Mouse (Mus musculus) neural tube, embryonic 13.5 days (tissue): ENCODE measurements around the gene Gpat3. TPM values are rescaled to one million over a fixed set of nuclear protein-coding genes. Genes with fewer than 3 reads are reported as not detected.

ENCODE experiments used
- ATAC-seq: fragments of 200-750 bp; cut with Nextera tagmentation; 2 replicates; pipeline ENCODE4 v1.8.0; 2017; ENCODE audit warnings: low read depth, mild to moderate bottlenecking, moderate TSS enrichment, moderate library complexity
- H3K27ac ChIP-seq: fragments of 300-500 bp; sonication (generic); replicated peaks from 2 replicates; pipeline ENCODE4 v1.5.1; 2015; ENCODE audit warnings: moderate library complexity, mild to moderate bottlenecking, inconsistent platforms
- H3K27me3 ChIP-seq: fragments of 300-500 bp; sonication (generic); 2 replicates; pipeline ENCODE4 v1.6.1; 2015; ENCODE audit warnings: mild to moderate bottlenecking, inconsistent platforms
- H3K36me3 ChIP-seq: fragments of 300-500 bp; sonication (generic); 2 replicates; pipeline ENCODE4 v1.6.1; 2015; ENCODE audit warnings: mild to moderate bottlenecking, inconsistent platforms
- H3K4me1 ChIP-seq: fragments of 300-500 bp; sonication (generic); replicated peaks from 2 replicates; pipeline ENCODE4 v1.6.1; 2015; ENCODE audit warnings: inconsistent platforms
- H3K4me2 ChIP-seq: fragments of 300-500 bp; sonication (generic); 2 replicates; pipeline ENCODE4 v1.6.1; 2015; ENCODE audit warnings: inconsistent platforms, mild to moderate bottlenecking, moderate library complexity
- H3K4me3 ChIP-seq: fragments of 300-500 bp; sonication (generic); 2 replicates; pipeline ENCODE4 v1.5.1; 2015; ENCODE audit warnings: mild to moderate bottlenecking, inconsistent platforms
- H3K9ac ChIP-seq: fragments of 300-500 bp; sonication (generic); 2 replicates; pipeline ENCODE4 v1.6.1; 2015; ENCODE audit warnings: moderate library complexity, mild to moderate bottlenecking, inconsistent platforms
- H3K9me3 ChIP-seq: fragments of 300-500 bp; sonication (generic); 2 replicates; pipeline ENCODE4 v1.6.1; 2016; ENCODE audit warnings: inconsistent platforms
- WGBS: fragments of 180-500 bp; shearing (Covaris S2); methylation state at CpG from one replicate; pipeline ENCODE4 v1.1.7; 2015; 5-methylcytosine and 5-hydroxymethylcytosine counted together
- polyA plus RNA-seq: library from polyadenylated mRNA; unstranded; fragments of >200 nt; fragmentation: Nextera tagmentation; extraction: Ambion mirVana; gene quantifications from 2 replicates; pipeline ENCODE4 v1.2.1, GENCODE M21; 2015

The Gpat3 gene
- polyA plus RNA-seq, 1 experiment from 2014 or later = 1.5 TPM

DNA sequence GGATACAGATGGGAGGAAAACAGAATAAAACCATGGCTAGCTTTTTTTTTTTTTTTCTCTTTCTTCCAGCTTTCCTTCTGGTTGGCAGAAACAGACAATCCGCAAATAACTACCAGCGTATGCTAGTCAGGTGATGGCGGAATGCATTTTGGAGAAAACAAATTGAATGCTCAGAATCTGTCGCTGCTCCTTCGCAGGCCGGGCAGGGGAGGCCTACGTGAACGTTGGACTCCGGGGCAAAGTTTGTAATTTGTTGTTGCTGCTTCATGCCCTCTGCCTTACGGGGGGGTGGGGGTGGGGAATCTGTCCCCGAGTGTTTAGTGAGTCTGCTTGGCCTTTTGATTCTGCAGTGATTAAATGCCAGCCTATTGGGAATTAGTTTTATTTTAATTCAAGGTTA is 98.2 kb downstream of the Gpat3 start:
- Histone ChIP-seq H3K36me3 (no peaks in the 10 kb centered on the region), H3K4me2 (peak overlapping the region; percentile 24; the same call in 1 of the 2 replicates), H3K27ac (no peak overlapping the region), H3K4me1 (peaks cover 7% of the 10 kb centered on the region), H3K4me3 (no peak overlapping the region), H3K27me3 (peaks cover 14% of the 10 kb centered on the region; the same call in 1 of the 2 replicates), H3K9me3 (no peaks in the 10 kb centered on the region), H3K9ac (no peak overlapping the region)
- 38% methylated on average over 11 of the region's 11 CpGs for WGBS
- no peak for ATAC-seq

DNA sequence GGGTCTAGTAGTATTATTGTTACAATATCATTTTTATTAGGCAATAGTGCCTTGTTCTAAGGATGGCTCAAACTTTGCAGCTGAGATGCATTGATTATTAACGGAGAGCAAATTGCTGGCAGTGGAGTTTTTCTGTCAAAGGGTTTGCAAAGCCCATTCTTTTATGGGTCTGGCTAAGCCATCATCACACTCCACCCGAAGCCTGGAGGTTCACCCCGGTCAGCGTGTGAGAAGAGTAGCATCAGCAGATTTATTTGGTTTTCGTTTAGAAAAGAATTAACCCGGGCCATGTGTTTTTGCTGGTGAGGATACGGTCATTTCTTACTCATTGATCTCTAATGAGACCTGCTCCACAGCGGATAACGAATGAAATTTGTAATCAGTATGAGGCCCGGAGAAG is 99.8 kb downstream of the Gpat3 start:
- H3K9me3 ChIP-seq = no peaks in the 10 kb centered on the region
- H3K36me3 ChIP-seq = no peaks in the 10 kb centered on the region
- H3K27me3 ChIP-seq = peaks cover 14% of the 10 kb centered on the region; the same call in 1 of the 2 replicates
- ATAC-seq = no peak
- WGBS = 66% methylated on average over 10 of the region's 10 CpGs
- no peak overlapping the region for H3K9ac ChIP-seq
- H3K27ac ChIP-seq = no peak overlapping the region
- no peak overlapping the region for H3K4me2 ChIP-seq
- no peak overlapping the region for H3K4me3 ChIP-seq
- H3K4me1 ChIP-seq = peaks cover 7% of the 10 kb centered on the region

Other genes with a start within 250 kb of the Gpat3 start
- gene Coq2, start 170.6 kb upstream of the Gpat3 start, polyA plus RNA-seq = 46.6 and 49.0 TPM in 2 replicates
- 1.2 TPM in 2 replicates for gene Hpse, start 126.0 kb upstream of the Gpat3 start, polyA plus RNA-seq
- gene Helq, start 47.1 kb upstream of the Gpat3 start, polyA plus RNA-seq = 17.1 and 21.5 TPM in 2 replicates
- gene Mrps18c, start 47.1 kb upstream of the Gpat3 start, polyA plus RNA-seq = 168 and 188 TPM in 2 replicates
- gene Abraxas1, start 24.7 kb upstream of the Gpat3 start, polyA plus RNA-seq = 14.3 and 19.2 TPM in 2 replicates